Mouse (Mus musculus): Measurements from ENCODE around the gene Ccdc17. TPM values are rescaled to one million over a fixed set of nuclear protein-coding genes. Genes with fewer than 3 reads are reported as not detected.
A peak's percentile ranks its signal among the peaks of the same experiment; 100 is the strongest.

Gene Ccdc17
- total RNA-seq (2022), result 1 to 10 TPM; 5.5 to 8.0 (median 7.1) TPM

GRCm38 (mm10) chr4:116596379-116596778 lies at the start of gene Ccdc17:
Gene Ccdc17, plus strand, starts transcription at chr4:116596654.
- DNase-seq (ENCODE audit: low spot score in 2 of 2), result no peak

GRCm38 (mm10) chr4:116550432-116550831 lies 46.0 kb upstream of the Ccdc17 start:
- no peak for DNase-seq (ENCODE audit: low spot score in 2 of 2)

GRCm38 (mm10) chr4:116553035-116553434 lies 43.4 kb upstream of the Ccdc17 start:
- DNase-seq (ENCODE audit: low spot score in 2 of 2), result no peak

GRCm38 (mm10) chr4:116555413-116556300 lies 40.8 kb upstream of the Ccdc17 start, which contains the start of gene Tmem69:
Gene Tmem69, minus strand, starts transcription at chr4:116555936.
- peak; percentile 64 to 72 for DNase-seq (ENCODE audit: low spot score in 2 of 2)

GRCm38 (mm10) chr4:116556561-116557305 lies 39.7 kb upstream of the Ccdc17 start:
- DNase-seq (ENCODE audit: low spot score in 2 of 2), result peak; percentile 87 to 95

GRCm38 (mm10) chr4:116557306-116558121 lies 38.9 kb upstream of the Ccdc17 start, which contains the start of gene Gpbp1l1:
Gene Gpbp1l1, plus strand, starts transcription at chr4:116557658.
- DNase-seq (ENCODE audit: low spot score in 2 of 2), result peak; percentile 97

GRCm38 (mm10) chr4:116558151-116558882 lies 38.1 kb upstream of the Ccdc17 start:
- DNase-seq (ENCODE audit: low spot score in 2 of 2), result no peak

- DNase-seq (ENCODE audit: low spot score in 2 of 2), result no peak
These were observed 661 bp upstream of the Ccdc17 start for GRCm38 (mm10) chr4:116595793-116596192.

- DNase-seq (ENCODE audit: low spot score in 2 of 2), result peak; percentile 77 to 89
These were observed 776 bp downstream of the Ccdc17 start for GRCm38 (mm10) chr4:116596978-116597881.

- no peak for DNase-seq (ENCODE audit: low spot score in 2 of 2)
These were observed 16.2 kb downstream of the Ccdc17 start for GRCm38 (mm10) chr4:116612621-116613020.

GRCm38 (mm10) chr4:116615237-116615636 lies 18.8 kb downstream of the Ccdc17 start:
- DNase-seq (ENCODE audit: low spot score in 2 of 2), result no peak

- no peak for DNase-seq (ENCODE audit: low spot score in 2 of 2)
These were observed 28.4 kb downstream of the Ccdc17 start for GRCm38 (mm10) chr4:116624831-116625230.

GRCm38 (mm10) chr4:116626658-116627358 lies 30.4 kb downstream of the Ccdc17 start:
- DNase-seq (ENCODE audit: low spot score in 2 of 2), result peak; percentile 33 to 34

- DNase-seq (ENCODE audit: low spot score in 2 of 2), result peak; percentile 79 to 90
These were observed 30.9 kb downstream of the Ccdc17 start for GRCm38 (mm10) chr4:116627359-116627716.

GRCm38 (mm10) chr4:116627722-116628662 lies 31.5 kb downstream of the Ccdc17 start, which contains the start of gene Nasp:
Gene Nasp, minus strand, starts transcription at chr4:116627941.
- peak; percentile 72 to 75 for DNase-seq (ENCODE audit: low spot score in 2 of 2)

- no peak for DNase-seq (ENCODE audit: low spot score in 2 of 2)
These were observed 38.7 kb downstream of the Ccdc17 start for GRCm38 (mm10) chr4:116635197-116635596.

- no peak for DNase-seq (ENCODE audit: low spot score in 2 of 2)
These were observed 42.4 kb downstream of the Ccdc17 start for GRCm38 (mm10) chr4:116638821-116639220.

- no peak for DNase-seq (ENCODE audit: low spot score in 2 of 2)
These were observed 45.6 kb downstream of the Ccdc17 start for GRCm38 (mm10) chr4:116642071-116642470.

All from left cerebral cortex, adult 8-10 months (tissue).